Mouse (Mus musculus): ENCODE measurements around the gene St7l. TPM values are rescaled to one million over a fixed set of nuclear protein-coding genes. Genes with fewer than 3 reads are reported as not detected.

Gene St7l
- polyA plus RNA-seq, 1 experiment, result 13.2 TPM

GRCm38 (mm10) chr3:104954551-104954950 lies 90.7 kb downstream of the St7l start:
- no peak overlapping the region for H3ac ChIP-seq (ENCODE audit: control insufficient read depth, insufficient read length)
- H3K27me3 ChIP-seq (ENCODE audit: control insufficient read depth, insufficient read depth, insufficient read length), result no peaks in the 10 kb centered on the region
- no peaks in the 10 kb centered on the region for H3K79me2 ChIP-seq (ENCODE audit: control insufficient read depth, insufficient read depth)
- TF ChIP-seq MYOG (IDR thresholded peaks at IDR 0.05; ENCODE audit: control insufficient read depth in 1 of 3, insufficient read depth in 1 of 3, insufficient read length in 2 of 3, low read depth in 2 of 3) (no peak), TCF12 (IDR thresholded peaks at IDR 0.05; ENCODE audit: insufficient read depth, poor library complexity, severe bottlenecking) (no peak), MAX (IDR thresholded peaks at IDR 0.05; ENCODE audit: low read depth) (no peak), CEBPB (IDR thresholded peaks at IDR 0.05; ENCODE audit: insufficient read depth, poor library complexity, severe bottlenecking) (no peak), REST (IDR thresholded peaks at IDR 0.05; ENCODE audit: insufficient read depth, insufficient read length) (no peak), POLR2AphosphoS2 (IDR thresholded peaks at IDR 0.05; ENCODE audit: insufficient read length, low read depth) (no peak)
- H3K4me3 ChIP-seq, result no peak overlapping the region
- H3K4me2 ChIP-seq (ENCODE audit: low read depth), result no peak overlapping the region
- peaks cover 4% of the 10 kb centered on the region for H3K36me3 ChIP-seq (ENCODE audit: control insufficient read depth, insufficient read depth)

GRCm38 (mm10) chr3:104956131-104956581 lies 92.4 kb downstream of the St7l start:
- no peak overlapping the region for H3K4me2 ChIP-seq (ENCODE audit: low read depth)
- no peak overlapping the region for H3K4me3 ChIP-seq
- peaks cover 11% of the 10 kb centered on the region for H3K27me3 ChIP-seq (ENCODE audit: control insufficient read depth, insufficient read depth, insufficient read length)
- no peaks in the 10 kb centered on the region for H3K36me3 ChIP-seq (ENCODE audit: control insufficient read depth, insufficient read depth)
- peak; percentile 28 for TF ChIP-seq POLR2AphosphoS2 (IDR thresholded peaks at IDR 0.05; ENCODE audit: insufficient read length, low read depth)
- no peak for TF ChIP-seq CEBPB (IDR thresholded peaks at IDR 0.05; ENCODE audit: insufficient read depth, poor library complexity, severe bottlenecking)
- H3ac ChIP-seq (ENCODE audit: control insufficient read depth, insufficient read length), result no peak overlapping the region
- H3K79me2 ChIP-seq (ENCODE audit: control insufficient read depth, insufficient read depth), result no peaks in the 10 kb centered on the region

GRCm38 (mm10) chr3:104960026-104961000 lies 96.5 kb downstream of the St7l start:
- no peak overlapping the region for H3K4me3 ChIP-seq
- H3K27me3 ChIP-seq (ENCODE audit: control insufficient read depth, insufficient read depth, insufficient read length), result peaks cover 27% of the 10 kb centered on the region
- no peak overlapping the region for H3ac ChIP-seq (ENCODE audit: control insufficient read depth, insufficient read length)
- no peaks in the 10 kb centered on the region for H3K79me2 ChIP-seq (ENCODE audit: control insufficient read depth, insufficient read depth)
- H3K4me2 ChIP-seq (ENCODE audit: low read depth), result no peak overlapping the region
- TF ChIP-seq MYOD1 (IDR thresholded peaks at IDR 0.05; ENCODE audit: control insufficient read depth in 1 of 3, insufficient read length in 2 of 3, low read depth in 2 of 3), result no peak
- no peak for TF ChIP-seq SRF (IDR thresholded peaks at IDR 0.05; ENCODE audit: control insufficient read depth, insufficient read length, low read depth)
- H3K36me3 ChIP-seq (ENCODE audit: control insufficient read depth, insufficient read depth), result no peaks in the 10 kb centered on the region

- peaks cover 27% of the 10 kb centered on the region for H3K27me3 ChIP-seq (ENCODE audit: control insufficient read depth, insufficient read depth, insufficient read length)
Measured at GRCm38 (mm10) chr3:104961066-104962059, 97.6 kb downstream of the St7l start, which contains the start of gene Wnt2b. TSS of gene Wnt2b (minus strand) at chr3:104961921.

GRCm38 (mm10) chr3:104962141-104962611 lies 98.4 kb downstream of the St7l start:
- H3K27me3 ChIP-seq (ENCODE audit: control insufficient read depth, insufficient read depth, insufficient read length), result peaks cover 27% of the 10 kb centered on the region
- H3K4me2 ChIP-seq (ENCODE audit: low read depth), result peak overlapping the region; percentile 75
- no peaks in the 10 kb centered on the region for H3K79me2 ChIP-seq (ENCODE audit: control insufficient read depth, insufficient read depth)
- TF ChIP-seq REST (IDR thresholded peaks at IDR 0.05; ENCODE audit: insufficient read depth, insufficient read length), result no peak
- TF ChIP-seq USF1 (IDR thresholded peaks at IDR 0.05; ENCODE audit: low read depth), result no peak
- no peak for TF ChIP-seq TCF3 (IDR thresholded peaks at IDR 0.05; ENCODE audit: insufficient read length, low read depth)
- TF ChIP-seq POLR2AphosphoS2 (IDR thresholded peaks at IDR 0.05; ENCODE audit: insufficient read length, low read depth), result no peak
- TF ChIP-seq E2F4 (IDR thresholded peaks at IDR 0.05; ENCODE audit: insufficient read depth), result no peak
- no peak for TF ChIP-seq MYOG (IDR thresholded peaks at IDR 0.05; ENCODE audit: control insufficient read depth in 1 of 3, insufficient read depth in 1 of 3, insufficient read length in 2 of 3, low read depth in 2 of 3)
- no peak for TF ChIP-seq MYOD1 (IDR thresholded peaks at IDR 0.05; ENCODE audit: control insufficient read depth in 1 of 3, insufficient read length in 2 of 3, low read depth in 2 of 3)
- no peak for TF ChIP-seq SRF (IDR thresholded peaks at IDR 0.05; ENCODE audit: control insufficient read depth, insufficient read length, low read depth)
- no peak for TF ChIP-seq POLR2A (IDR thresholded peaks at IDR 0.05; ENCODE audit: insufficient read length, low read depth)
- no peaks in the 10 kb centered on the region for H3K36me3 ChIP-seq (ENCODE audit: control insufficient read depth, insufficient read depth)
- no peak overlapping the region for H3K4me3 ChIP-seq
- no peak overlapping the region for H3ac ChIP-seq (ENCODE audit: control insufficient read depth, insufficient read length)

More at GRCm38 (mm10) chr3:104961066-104962059, 97.6 kb downstream of the St7l start, which contains the start of gene Wnt2b:
- no peaks in the 10 kb centered on the region for H3K36me3 ChIP-seq (ENCODE audit: control insufficient read depth, insufficient read depth)
- H3K4me2 ChIP-seq (ENCODE audit: low read depth), result peak within 1 kb of the TSS; percentile 75
- no peak within 1 kb of the TSS for H3K4me3 ChIP-seq
- H3K79me2 ChIP-seq (ENCODE audit: control insufficient read depth, insufficient read depth), result no peaks in the 10 kb centered on the region
- TF ChIP-seq MYOG (IDR thresholded peaks at IDR 0.05; ENCODE audit: control insufficient read depth in 1 of 3, insufficient read depth in 1 of 3, insufficient read length in 2 of 3, low read depth in 2 of 3) (no peak), TCF3 (IDR thresholded peaks at IDR 0.05; ENCODE audit: insufficient read length, low read depth) (no peak)
- H3ac ChIP-seq (ENCODE audit: control insufficient read depth, insufficient read length), result no peak within 1 kb of the TSS

All from myocyte (in vitro differentiated cells).